Mouse (Mus musculus) kidney, postnatal 0 days (tissue): ENCODE results near the gene Fam160b1. TPM values are rescaled to one million over a fixed set of nuclear protein-coding genes. Genes with fewer than 3 reads are reported as not detected.

Source experiments
- ATAC-seq: fragments of 200-750 bp; cut with Nextera tagmentation; replicated peaks from 2 replicates; pipeline ENCODE4 v1.8.0; 2017; ENCODE audit warnings: low read depth, moderate number of reproducible peaks, moderate TSS enrichment, moderate library complexity; ENCODE audit not compliant: low FRiP score
- DNase-seq: peaks from one replicate; pipeline ENCODE4 v3.0.0-alpha.2; 2016; ENCODE audit warnings: low spot score
- H3K27ac ChIP-seq: fragments of 300-500 bp; sonication (generic); 2 replicates; pipeline ENCODE4 v1.5.1; 2014; ENCODE audit warnings: mild to moderate bottlenecking
- H3K27me3 ChIP-seq: fragments of 300-500 bp; sonication (generic); 2 replicates; pipeline ENCODE4 v1.6.1; 2014; ENCODE audit warnings: low read length, mixed read lengths; ENCODE audit not compliant: insufficient read depth
- H3K36me3 ChIP-seq: fragments of 300-500 bp; sonication (generic); 2 replicates; pipeline ENCODE4 v1.6.1; 2014; ENCODE audit warnings: low read length, mixed read lengths; ENCODE audit not compliant: insufficient read depth
- H3K4me1 ChIP-seq: fragments of 300-500 bp; sonication (generic); replicated peaks from 2 replicates; pipeline ENCODE4 v1.6.1; 2014; ENCODE audit warnings: antibody characterized with exemption, low read length, mixed read lengths; ENCODE audit not compliant: insufficient read depth
- H3K4me2 ChIP-seq: fragments of 300-500 bp; sonication (generic); 2 replicates; pipeline ENCODE4 v1.6.1; 2014; ENCODE audit warnings: mild to moderate bottlenecking, low read length, moderate library complexity, mixed read lengths
- H3K4me3 ChIP-seq: fragments of 300-500 bp; sonication (generic); replicated peaks from 2 replicates; pipeline ENCODE4 v1.5.1; 2014; ENCODE audit warnings: low read depth, low read length
- H3K9ac ChIP-seq: fragments of 300-500 bp; sonication (generic); 2 replicates; pipeline ENCODE4 v1.6.1; 2014; ENCODE audit warnings: low read depth, low read length
- H3K9me3 ChIP-seq: fragments of 300-500 bp; sonication (generic); replicated peaks from 2 replicates; pipeline ENCODE4 v1.6.1; 2016; ENCODE audit warnings: low read length, inconsistent platforms, mixed read lengths
- CTCF ChIP-seq: IDR thresholded peaks from 2 replicates; pipeline ENCODE4 v1.5.1; 2016; ENCODE audit warnings: antibody characterized with exemption, low read depth, mild to moderate bottlenecking, moderate library complexity
- WGBS: fragments of 180-500 bp; shearing (Covaris S2); extraction: QIAGEN DNeasy Blood & Tissue Kit; methylation state at CpG from one replicate; pipeline ENCODE4 v1.1.7; 2014; 5-methylcytosine and 5-hydroxymethylcytosine counted together
- polyA plus RNA-seq: library from polyadenylated mRNA; unstranded; fragments of >200 nt; fragmentation: Nextera tagmentation; extraction: Ambion mirVana; gene quantifications from 2 replicates; pipeline ENCODE4 v1.2.1, GENCODE M21; 2015

Gene Fam160b1
- 12.6 and 12.8 TPM in 2 replicates for polyA plus RNA-seq

GRCm38 (mm10) chr19:57360341-57361130, at the start of gene Fam160b1:
Fam160b1 (plus strand) TSS chr19:57360680.
- Histone ChIP-seq H3K9me3 (no peaks in the 10 kb centered on the region), H3K4me3 (peak within 1 kb of the TSS; percentile 99), H3K9ac (peak within 1 kb of the TSS; percentile 100), H3K4me1 (peaks cover 26% of the 10 kb centered on the region), H3K4me2 (peak within 1 kb of the TSS; percentile 66), H3K27ac (peak within 1 kb of the TSS; percentile 98), H3K27me3 (no peaks in the 10 kb centered on the region), H3K36me3 (no peaks in the 10 kb centered on the region)
- peak; percentile 73 for TF ChIP-seq CTCF
- 1% methylated on average over 65 of the region's 70 CpGs for WGBS
- peak; percentile 94 for DNase-seq
- ATAC-seq = peak; percentile 84

GRCm38 (mm10) chr19:57313226-57313625, 47.3 kb upstream of the Fam160b1 start:
- Histone ChIP-seq H3K9ac (no peak overlapping the region), H3K9me3 (no peaks in the 10 kb centered on the region), H3K27ac (no peak overlapping the region), H3K4me3 (no peak overlapping the region), H3K4me2 (peak overlapping the region; percentile 6; the same call in 1 of the 2 replicates), H3K27me3 (no peaks in the 10 kb centered on the region), H3K4me1 (no peaks in the 10 kb centered on the region), H3K36me3 (no peaks in the 10 kb centered on the region)
- WGBS = 57% methylated on average over 10 of the region's 10 CpGs
- no peak for ATAC-seq
- no peak for DNase-seq
- no peak for TF ChIP-seq CTCF

- H3K9me3 ChIP-seq = no peaks in the 10 kb centered on the region
- H3K27me3 ChIP-seq = no peaks in the 10 kb centered on the region
- no peak for TF ChIP-seq CTCF
- 46% methylated on average over 3 of the region's 3 CpGs for WGBS
- no peaks in the 10 kb centered on the region for H3K36me3 ChIP-seq
- peak overlapping the region; percentile 51 for H3K4me3 ChIP-seq
- DNase-seq (no peak), ATAC-seq (no peak)
- no peaks in the 10 kb centered on the region for H3K4me1 ChIP-seq
- peak overlapping the region; percentile 78 for H3K27ac ChIP-seq
- no peak overlapping the region for H3K9ac ChIP-seq
- peak overlapping the region; percentile 92 for H3K4me2 ChIP-seq
Observed at GRCm38 (mm10) chr19:57313891-57314345, 46.6 kb upstream of the Fam160b1 start.

GRCm38 (mm10) chr19:57314346-57315012, 46.0 kb upstream of the Fam160b1 start, which contains the start of gene Ablim1:
Ablim1 (minus strand) TSS chr19:57314919.
- H3K9me3 ChIP-seq = no peaks in the 10 kb centered on the region
- WGBS = 1% methylated on average over 51 of the region's 52 CpGs
- H3K4me2 ChIP-seq = peak within 1 kb of the TSS; percentile 92
- ATAC-seq = peak; percentile 86
- TF ChIP-seq CTCF = no peak
- H3K27me3 ChIP-seq = no peaks in the 10 kb centered on the region
- peak; percentile 40 for DNase-seq
- H3K4me1 ChIP-seq = no peaks in the 10 kb centered on the region
- H3K36me3 ChIP-seq = no peaks in the 10 kb centered on the region
- peak within 1 kb of the TSS; percentile 67 for H3K9ac ChIP-seq
- peak within 1 kb of the TSS; percentile 51 for H3K4me3 ChIP-seq
- peak within 1 kb of the TSS; percentile 78 for H3K27ac ChIP-seq

GRCm38 (mm10) chr19:57315013-57315565, 45.4 kb upstream of the Fam160b1 start:
- Histone ChIP-seq H3K27me3 (no peaks in the 10 kb centered on the region), H3K4me1 (no peaks in the 10 kb centered on the region), H3K27ac (peak overlapping the region; percentile 78; the same call in 1 of the 2 replicates), H3K36me3 (no peaks in the 10 kb centered on the region), H3K9ac (peak overlapping the region; percentile 67; the same call in 1 of the 2 replicates), H3K4me2 (peak overlapping the region; percentile 92), H3K4me3 (peak overlapping the region; percentile 51), H3K9me3 (no peaks in the 10 kb centered on the region)
- WGBS = 40% methylated on average over 11 of the region's 11 CpGs
- ATAC-seq = 0 out of 2 replicates have a peak, but pooled peaks have one; percentile 9
- no peak for DNase-seq
- TF ChIP-seq CTCF = no peak

GRCm38 (mm10) chr19:57316597-57316996, 43.9 kb upstream of the Fam160b1 start:
- no peak overlapping the region for H3K4me2 ChIP-seq
- no peaks in the 10 kb centered on the region for H3K9me3 ChIP-seq
- no peaks in the 10 kb centered on the region for H3K27me3 ChIP-seq
- no peaks in the 10 kb centered on the region for H3K36me3 ChIP-seq
- 95% methylated on average over 3 of the region's 3 CpGs for WGBS
- no peak overlapping the region for H3K27ac ChIP-seq
- ATAC-seq (no peak), DNase-seq (no peak)
- TF ChIP-seq CTCF = no peak
- H3K4me3 ChIP-seq = no peak overlapping the region
- no peaks in the 10 kb centered on the region for H3K4me1 ChIP-seq
- no peak overlapping the region for H3K9ac ChIP-seq
